Mouse (Mus musculus): ENCODE measurements around the gene Mfsd2a.

DNA sequence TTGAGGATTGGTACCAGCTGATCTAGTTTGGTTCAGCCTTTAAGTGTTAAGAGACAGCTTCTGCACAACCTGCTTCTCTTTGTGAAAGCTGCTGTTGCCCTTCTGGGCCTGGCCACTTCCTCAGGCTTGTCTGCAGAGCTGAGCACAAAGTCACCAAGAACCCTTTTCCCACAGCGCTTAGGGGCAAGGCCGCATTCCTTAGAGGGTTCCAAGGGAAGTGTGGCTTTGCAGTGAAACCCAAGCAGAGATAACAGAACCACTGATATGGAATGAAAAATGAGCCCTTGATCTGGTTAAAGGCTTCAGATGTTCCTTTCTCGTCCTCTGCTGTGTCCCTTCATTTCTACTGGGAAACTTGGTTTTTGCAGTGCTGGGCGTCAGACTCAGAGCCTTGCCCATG is 26.4 kb upstream of the Mfsd2a start:
- TF ChIP-seq CTCF (IDR thresholded peaks at IDR 0.05; ENCODE audit: low read depth, low read length) (no peak), POLR2A (IDR thresholded peaks at IDR 0.05; ENCODE audit: insufficient read depth, low read length) (no peak)

Data from ES-Bruce4 (cell line).